Mouse (Mus musculus) CH12.LX (cell line): ENCODE results near the gene Arhgef19. TPM values are rescaled to one million over a fixed set of nuclear protein-coding genes. Genes with fewer than 3 reads are reported as not detected.

Experiments
- DNase-seq: peaks from one replicate; pipeline ENCODE4 v3.0.0-alpha.2; 2013; ENCODE audit errors: extremely low read depth
- H3K27ac ChIP-seq: 2 replicates; pipeline ENCODE4 v1.5.1; 2012; ENCODE audit warnings: low read depth, mild to moderate bottlenecking, control low read depth, moderate library complexity; ENCODE audit not compliant: insufficient read depth
- H3K27me3 ChIP-seq: replicated peaks from 2 replicates; pipeline ENCODE3; 2012; ENCODE audit warnings: inconsistent platforms
- H3K36me3 ChIP-seq, 2 experiments: replicated peaks in 1 of 2; 2 replicates each; pipeline versions ENCODE3 to v1.6.1; 2012; ENCODE audit warnings: inconsistent platforms in 1 of 2, low read length in 1 of 2, mild to moderate bottlenecking in 1 of 2, mixed read lengths in 1 of 2, moderate library complexity in 1 of 2; ENCODE audit not compliant: control insufficient read depth in 1 of 2, insufficient read depth in 1 of 2
- H3K4me1 ChIP-seq, 2 experiments: 2 replicates each; pipeline ENCODE4 v1.6.1; 2012; ENCODE audit warnings: inconsistent platforms in 1 of 2, moderate library complexity in 1 of 2; ENCODE audit not compliant: insufficient read depth in 2 of 2, control insufficient read depth in 1 of 2
- H3K4me2 ChIP-seq: 2 replicates; pipeline ENCODE4 v1.6.1; 2012; ENCODE audit warnings: low read depth, mild to moderate bottlenecking, control low read depth; ENCODE audit not compliant: poor library complexity, insufficient read depth, severe bottlenecking
- H3K4me3 ChIP-seq, 3 experiments: fragments of 150-350 bp in 1 of 3; sonication (generic) in 1 of 3; replicated peaks in 1 of 3; 2 replicates each; pipeline versions ENCODE3 to v1.5.1; 2011 to 2012; ENCODE audit warnings: low read depth in 2 of 3, low read length in 2 of 3, mild to moderate bottlenecking in 2 of 3, moderate library complexity in 2 of 3, control low read depth in 1 of 3, improper control_type of control experiment in 1 of 3, inconsistent platforms in 1 of 3, mixed read lengths in 1 of 3; ENCODE audit not compliant: poor library complexity in 1 of 3
- H3K79me2 ChIP-seq: replicated peaks from 2 replicates; pipeline ENCODE4 v1.6.1; 2012; ENCODE audit warnings: mild to moderate bottlenecking, moderate library complexity; ENCODE audit not compliant: control insufficient read depth, poor library complexity, insufficient read depth, severe bottlenecking; ENCODE audit errors: extremely low read depth
- H3K9ac ChIP-seq: 2 replicates; pipeline ENCODE4 v1.6.1; 2012; ENCODE audit warnings: low read depth, mild to moderate bottlenecking, control low read depth, moderate library complexity; ENCODE audit not compliant: insufficient read depth
- H3K9me3 ChIP-seq: replicated peaks from 2 replicates; pipeline ENCODE3; 2012; ENCODE audit warnings: low read length, inconsistent platforms, mixed read lengths
- CHD2 ChIP-seq: IDR thresholded peaks from 2 replicates; pipeline ENCODE4 v1.6.1; 2011; ENCODE audit warnings: low read length, improper control_type of control experiment
- GABPA ChIP-seq: IDR thresholded peaks from 2 replicates; pipeline ENCODE4 v1.6.1; 2012; ENCODE audit warnings: low read depth, low read length, improper control_type of control experiment, inconsistent platforms; ENCODE audit not compliant: insufficient replicate concordance
- HCFC1 ChIP-seq: IDR thresholded peaks from 2 replicates; pipeline ENCODE4 v1.6.1; 2012; ENCODE audit warnings: low read depth, mild to moderate bottlenecking, inconsistent platforms, low read length, improper control_type of control experiment
- IRF4 ChIP-seq: IDR thresholded peaks from 2 replicates; pipeline ENCODE4 v1.6.1; 2014; ENCODE audit warnings: low read depth, mild to moderate bottlenecking, inconsistent platforms, low read length, improper control_type of control experiment
- JUN ChIP-seq: IDR thresholded peaks from 2 replicates; pipeline ENCODE4 v1.6.1; 2011; ENCODE audit warnings: low read depth, mild to moderate bottlenecking, low read length, improper control_type of control experiment, moderate library complexity; ENCODE audit not compliant: insufficient read depth
- JUND ChIP-seq: conservative IDR thresholded peaks from 2 replicates; pipeline ENCODE4 v1.6.1; 2011; ENCODE audit warnings: low read depth, low read length, improper control_type of control experiment
- KAT2A ChIP-seq: IDR thresholded peaks from 2 replicates; pipeline ENCODE4 v1.6.1; 2012; ENCODE audit warnings: low read length, improper control_type of control experiment, inconsistent platforms; ENCODE audit not compliant: insufficient replicate concordance
- MAFK ChIP-seq: IDR thresholded peaks from 2 replicates; pipeline ENCODE4 v1.6.1; 2011; ENCODE audit warnings: low read length, improper control_type of control experiment; ENCODE audit not compliant: insufficient replicate concordance
- MAZ ChIP-seq: IDR thresholded peaks from 2 replicates; pipeline ENCODE4 v1.6.1; 2012; ENCODE audit warnings: low read depth, mild to moderate bottlenecking, inconsistent platforms, low read length, improper control_type of control experiment, moderate library complexity
- MXI1 ChIP-seq: IDR thresholded peaks from 2 replicates; pipeline ENCODE4 v1.6.1; 2011; ENCODE audit warnings: mild to moderate bottlenecking, low read depth, low read length, improper control_type of control experiment
- MYC ChIP-seq: IDR thresholded peaks from 2 replicates; pipeline ENCODE4 v1.6.1; 2011; ENCODE audit warnings: low read depth, mild to moderate bottlenecking, improper control_type of control experiment, low read length
- NRF1 ChIP-seq: IDR thresholded peaks from 2 replicates; pipeline ENCODE4 v1.6.1; 2014; ENCODE audit warnings: low read depth, mild to moderate bottlenecking, inconsistent platforms, low read length, improper control_type of control experiment, moderate library complexity
- POLR2A ChIP-seq: IDR thresholded peaks from 2 replicates; pipeline ENCODE4 v1.6.1; 2011; ENCODE audit warnings: low read depth, mild to moderate bottlenecking, improper control_type of control experiment, low read length
- POLR2AphosphoS2 ChIP-seq: IDR thresholded peaks from 2 replicates; pipeline ENCODE4 v1.6.1; 2011; ENCODE audit warnings: low read depth, low read length, improper control_type of control experiment
- RAD21 ChIP-seq: IDR thresholded peaks from 2 replicates; pipeline ENCODE4 v1.6.1; 2011; ENCODE audit warnings: low read depth, mild to moderate bottlenecking, low read length, improper control_type of control experiment, moderate library complexity
- SMC3 ChIP-seq: IDR thresholded peaks from 2 replicates; pipeline ENCODE4 v1.6.1; 2011; ENCODE audit warnings: low read depth, low read length, improper control_type of control experiment
- TCF12 ChIP-seq: IDR thresholded peaks from 2 replicates; pipeline ENCODE4 v1.6.1; 2014; ENCODE audit warnings: low read depth, mild to moderate bottlenecking, inconsistent platforms, low read length, improper control_type of control experiment
- USF2 ChIP-seq: conservative IDR thresholded peaks from 2 replicates; pipeline ENCODE4 v1.6.1; 2011; ENCODE audit warnings: low read depth, low read length, improper control_type of control experiment
- ZC3H11A ChIP-seq: IDR thresholded peaks from 2 replicates; pipeline ENCODE4 v1.6.1; 2012; ENCODE audit warnings: low read depth, mild to moderate bottlenecking, inconsistent platforms, low read length, improper control_type of control experiment
- ZMIZ1 ChIP-seq: IDR thresholded peaks from 2 replicates; pipeline ENCODE4 v1.6.1; 2012; ENCODE audit warnings: low read depth, mild to moderate bottlenecking, inconsistent platforms, low read length, improper control_type of control experiment
- ZNF384 ChIP-seq: IDR thresholded peaks from 2 replicates; pipeline ENCODE4 v1.6.1; 2012; ENCODE audit warnings: low read depth, low read length, improper control_type of control experiment, inconsistent platforms
- dilution Hi-C: fragments of 300-500 bp; cut with MboI; formaldehyde crosslinking; loops from 2 replicates; pipeline ENCODE4 v1.14.3; 2020; ENCODE audit warnings: low sequenced_read_pairs; ENCODE audit not compliant: extremely low pct_unique_long_range_greater_than_20kb, extremely low pct_ligation_motif_present
- in situ Hi-C: fragments of 300-500 bp; cut with MboI; formaldehyde crosslinking; loops from 3 replicates; pipeline ENCODE4 v1.14.3; 2019; ENCODE audit warnings: low sequenced_read_pairs, low pct_ligation_motif_present, low pct_unique_long_range_greater_than_20kb, mixed read lengths
- polyA plus RNA-seq: library from polyadenylated mRNA; unstranded; fragments of >175 nt; gene quantifications from 2 replicates; pipeline ENCODE4 v1.2.1, GENCODE M21; 2012; ENCODE audit warnings: low read depth; ENCODE audit not compliant: insufficient read length
- total RNA-seq, 2 experiments: library from RNA; depleted of rRNA; stranded (reverse); fragments of 300-350 nt in 1 of 2; fragments of >200 nt in 1 of 2; gene quantifications; 2 replicates each; pipeline ENCODE4 v1.2.3; 2012 to 2014

Arhgef19 gene
- total and polyA plus RNA-seq, 3 experiments, result 0.19 to 0.21 TPM; not detected in 1

GRCm38 (mm10) chr4:141274485-141275341, 35.4 kb downstream of the Arhgef19 start:
- H3K9ac ChIP-seq, result no peak overlapping the region
- H3K36me3 ChIP-seq, result no peaks in the 10 kb centered on the region
- H3K4me1 ChIP-seq, result peaks cover 10 to 36% of the 10 kb centered on the region in 2 experiments
- H3K9me3 ChIP-seq, result peaks cover 7% of the 10 kb centered on the region
- DNase-seq, result no peak
- TF ChIP-seq ZMIZ1, result no peak
- no peak for TF ChIP-seq MAZ
- no peak for TF ChIP-seq USF2
- no peak for TF ChIP-seq KAT2A
- TF ChIP-seq CHD2, result no peak
- no peak for TF ChIP-seq ZC3H11A
- no peak for TF ChIP-seq GABPA
- TF ChIP-seq ZNF384, result no peak
- TF ChIP-seq SMC3, result no peak
- no peak for TF ChIP-seq TCF12
- no peak for TF ChIP-seq JUND
- TF ChIP-seq NRF1, result no peak
- TF ChIP-seq MAFK, result no peak
- no peak for TF ChIP-seq POLR2AphosphoS2
- no peak for TF ChIP-seq IRF4
- no peak for TF ChIP-seq RAD21
- no peak for TF ChIP-seq JUN
- no peak for TF ChIP-seq MXI1
- no peak for TF ChIP-seq MYC
- H3K27ac ChIP-seq, result no peak overlapping the region
- no peak overlapping the region for H3K4me2 ChIP-seq
- in situ Hi-C loops (loop anchor here (5.0 kb wide), 1 partner anchor 88 kb away; no protein-coding TSS in a partner anchor), dilution Hi-C loops (no loop called here)
- no peaks in the 10 kb centered on the region for H3K79me2 ChIP-seq
- peaks cover 62% of the 10 kb centered on the region for H3K27me3 ChIP-seq
- no peak overlapping the region for H3K4me3 ChIP-seq

- TF ChIP-seq POLR2A (no peak), ZMIZ1 (no peak), HCFC1 (no peak), USF2 (no peak)
- in situ Hi-C loops, result loop anchor here (5.0 kb wide), 1 partner anchor 85 kb away; no protein-coding TSS in a partner anchor
- Histone ChIP-seq H3K4me3 (no peak overlapping the region), H3K27me3 (peaks cover 68% of the 10 kb centered on the region), H3K4me1 (peaks cover 13 to 48% of the 10 kb centered on the region in 2 experiments), H3K4me2 (no peak overlapping the region), H3K36me3 (no peaks in the 10 kb centered on the region), H3K27ac (no peak overlapping the region), H3K79me2 (no peaks in the 10 kb centered on the region), H3K9me3 (no peaks in the 10 kb centered on the region), H3K9ac (no peak overlapping the region)
- DNase-seq, result no peak
- dilution Hi-C loops, result no loop called here
These were observed 37.9 kb downstream of the Arhgef19 start for GRCm38 (mm10) chr4:141277157-141277556.
